Mouse (Mus musculus) lung, embryonic 15.5 days (tissue): Measurements from ENCODE around the gene Lzic. TPM values are rescaled to one million over a fixed set of nuclear protein-coding genes. Genes with fewer than 3 reads are reported as not detected.

ENCODE experiments used
- ATAC-seq: fragments of 200-750 bp; cut with Nextera tagmentation; 2 replicates; pipeline ENCODE4 v1.8.0; 2017; ENCODE audit warnings: moderate number of reproducible peaks, borderline replicate concordance; ENCODE audit not compliant: low FRiP score, low TSS enrichment; ENCODE audit errors: extremely low read depth
- H3K27ac ChIP-seq: fragments of 300-500 bp; sonication (generic); 2 replicates; pipeline ENCODE4 v1.5.1; 2015; ENCODE audit warnings: moderate library complexity, mild to moderate bottlenecking, inconsistent platforms
- H3K27me3 ChIP-seq: fragments of 300-500 bp; sonication (generic); 2 replicates; pipeline ENCODE4 v1.6.1; 2015; ENCODE audit warnings: inconsistent platforms
- H3K36me3 ChIP-seq: fragments of 300-500 bp; sonication (generic); 2 replicates; pipeline ENCODE4 v1.6.1; 2015; ENCODE audit warnings: inconsistent platforms
- H3K4me1 ChIP-seq: fragments of 300-500 bp; sonication (generic); 2 replicates; pipeline ENCODE4 v1.6.1; 2015; ENCODE audit warnings: inconsistent platforms
- H3K4me2 ChIP-seq: fragments of 300-500 bp; sonication (generic); 2 replicates; pipeline ENCODE4 v1.6.1; 2015; ENCODE audit warnings: inconsistent platforms, mild to moderate bottlenecking, moderate library complexity
- H3K4me3 ChIP-seq: fragments of 300-500 bp; sonication (generic); 2 replicates; pipeline ENCODE4 v1.5.1; 2015; ENCODE audit warnings: mild to moderate bottlenecking, inconsistent platforms
- H3K9ac ChIP-seq: fragments of 300-500 bp; sonication (generic); 2 replicates; pipeline ENCODE4 v1.6.1; 2015; ENCODE audit warnings: inconsistent platforms
- H3K9me3 ChIP-seq: fragments of 300-500 bp; sonication (generic); 2 replicates; pipeline ENCODE4 v1.6.1; 2016; ENCODE audit warnings: inconsistent platforms
- WGBS: fragments of 180-500 bp; shearing (Covaris S2); methylation state at CpG from one replicate; pipeline ENCODE4 v1.1.7; 2015; 5-methylcytosine and 5-hydroxymethylcytosine counted together
- microRNA-seq: library from miRNA; unstranded; fragments of <30 nt; microRNA quantifications from one replicate; pipeline ENCODE4, GENCODE M21; 2016
- polyA plus RNA-seq: library from polyadenylated mRNA; unstranded; fragments of >200 nt; fragmentation: Nextera tagmentation; extraction: Ambion mirVana; gene quantifications from 2 replicates; pipeline ENCODE4 v1.2.1, GENCODE M21; 2015

The Lzic gene
- polyA plus RNA-seq, 1 experiment from 2014 or later = 47.4 TPM

DNA sequence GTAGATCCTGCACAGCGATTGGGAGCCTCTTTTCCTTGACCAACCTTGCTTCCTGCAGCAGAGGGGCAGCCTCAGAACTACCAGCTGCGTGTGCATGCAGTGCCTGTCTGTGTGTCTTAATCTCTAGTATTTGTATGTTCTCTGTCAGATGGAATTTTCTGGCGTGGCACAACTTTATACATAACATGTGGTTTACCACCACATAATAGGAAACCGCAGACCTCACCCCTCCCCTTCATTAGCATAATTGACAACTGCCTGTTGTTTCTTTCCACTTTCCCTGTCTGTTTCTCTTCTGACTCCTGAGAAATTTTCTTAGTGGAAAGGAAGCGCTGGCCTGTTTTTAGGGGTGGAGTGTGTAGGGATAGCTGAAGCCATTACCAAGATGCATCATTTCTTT lies 56.9 kb downstream of the Lzic start:
- H3K27me3 ChIP-seq = no peaks in the 10 kb centered on the region
- H3K4me2 ChIP-seq = no peak overlapping the region
- ATAC-seq = no peak
- H3K36me3 ChIP-seq = peaks cover 15% of the 10 kb centered on the region
- H3K4me1 ChIP-seq = no peaks in the 10 kb centered on the region
- H3K9ac ChIP-seq = no peak overlapping the region
- no peak overlapping the region for H3K4me3 ChIP-seq
- no peaks in the 10 kb centered on the region for H3K9me3 ChIP-seq
- 58% methylated on average over 5 of the region's 5 CpGs for WGBS
- no peak overlapping the region for H3K27ac ChIP-seq

DNA sequence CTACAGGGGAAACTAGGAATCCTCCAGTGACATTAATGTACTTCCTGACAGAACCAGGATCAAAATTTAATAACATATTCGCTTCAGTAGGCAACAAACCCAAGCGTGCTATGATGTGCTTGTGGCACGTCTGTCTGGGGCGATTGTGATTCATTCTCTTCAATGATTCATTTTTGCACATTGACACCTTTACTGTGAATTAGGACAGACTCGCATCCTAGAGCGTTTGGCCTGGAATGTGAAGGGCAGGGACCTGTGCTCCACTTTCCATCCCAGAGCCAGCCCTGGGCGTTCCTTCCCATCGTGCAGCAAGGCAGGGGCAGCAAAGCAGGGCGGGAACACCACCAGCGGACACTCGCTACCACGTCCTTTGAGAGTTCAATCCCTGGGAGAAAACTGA lies 57.4 kb downstream of the Lzic start:
- Histone ChIP-seq H3K27me3 (no peaks in the 10 kb centered on the region), H3K9ac (no peak overlapping the region), H3K27ac (no peak overlapping the region), H3K9me3 (no peaks in the 10 kb centered on the region), H3K4me3 (no peak overlapping the region), H3K36me3 (peaks cover 15% of the 10 kb centered on the region), H3K4me1 (no peaks in the 10 kb centered on the region), H3K4me2 (no peak overlapping the region)
- 77% methylated on average over 12 of the region's 12 CpGs for WGBS
- no peak for ATAC-seq

DNA sequence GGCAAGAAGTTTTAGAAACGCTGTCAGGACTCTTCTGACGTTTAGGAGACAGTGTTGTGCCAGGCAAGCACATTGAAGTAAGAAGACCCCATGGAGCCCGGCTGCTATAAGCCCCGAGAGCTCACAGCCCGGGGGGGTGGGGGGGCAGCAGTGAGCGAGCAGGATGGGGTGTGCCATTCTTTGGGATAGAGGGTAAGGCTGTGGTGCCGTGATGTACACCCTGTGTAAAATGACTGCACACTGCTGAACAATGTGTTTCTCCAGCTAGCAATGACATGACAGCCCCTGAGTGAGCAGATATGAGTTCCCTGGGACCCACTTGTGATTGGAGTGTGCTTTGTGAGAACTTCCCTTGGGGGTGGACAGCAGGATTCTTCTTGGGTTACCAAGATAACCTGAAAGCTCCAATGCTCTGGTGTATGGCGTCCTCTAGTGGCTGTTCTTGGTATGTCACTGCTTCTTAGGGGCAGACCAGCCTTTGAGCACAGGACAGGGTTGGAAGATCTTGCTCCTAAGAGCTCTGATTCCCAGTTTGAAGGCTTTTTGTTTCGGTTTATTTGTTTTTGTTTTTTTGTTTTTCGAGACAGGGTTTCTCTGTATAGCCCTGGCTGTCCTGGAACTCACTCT lies 58.0 kb downstream of the Lzic start:
- Histone ChIP-seq H3K9me3 (no peaks in the 10 kb centered on the region), H3K4me2 (no peak overlapping the region), H3K27me3 (no peaks in the 10 kb centered on the region), H3K4me3 (no peak overlapping the region), H3K36me3 (peaks cover 15% of the 10 kb centered on the region), H3K27ac (no peak overlapping the region), H3K9ac (no peak overlapping the region), H3K4me1 (no peaks in the 10 kb centered on the region)
- no peak for ATAC-seq
- WGBS = 49% methylated on average over 10 of the region's 10 CpGs

DNA sequence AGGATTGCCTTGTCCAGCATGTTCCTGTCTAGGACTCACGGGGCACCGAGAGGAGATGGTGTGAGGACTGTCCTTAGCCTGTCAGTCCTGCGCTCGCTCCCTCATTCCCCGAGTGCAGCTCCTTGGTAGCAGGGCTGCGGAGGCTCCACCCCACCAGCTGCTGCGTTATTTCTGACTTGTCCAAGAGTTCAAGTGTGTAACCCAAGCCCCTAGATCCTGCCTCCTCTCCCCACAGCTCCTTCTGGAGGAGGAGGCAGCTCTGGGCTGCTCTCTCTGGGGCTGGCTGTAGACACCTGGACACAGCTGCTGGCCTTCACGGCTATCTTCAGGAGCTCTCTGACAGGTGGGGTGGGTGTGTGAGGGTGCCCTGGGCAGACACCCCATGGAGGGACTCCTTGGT lies 59.9 kb downstream of the Lzic start:
- WGBS = 74% methylated on average over 8 of the region's 8 CpGs
- ATAC-seq = no peak

More for the DNA sequence above, 59.9 kb downstream of the Lzic start:
- Histone ChIP-seq H3K4me2 (no peak overlapping the region), H3K4me1 (no peaks in the 10 kb centered on the region), H3K27me3 (no peaks in the 10 kb centered on the region), H3K9me3 (no peaks in the 10 kb centered on the region), H3K27ac (no peak overlapping the region), H3K4me3 (no peak overlapping the region), H3K36me3 (peaks cover 15% of the 10 kb centered on the region), H3K9ac (no peak overlapping the region)

Small RNAs within 50 kb of the gene (microRNA-seq; reads per million reads assigned to microRNA genes)
- gene Mir5616 = 1.3 reads per million

Other genes with a start within 250 kb of the Lzic start
- 34.4 and 36.5 TPM in 2 replicates for gene Kif1b, start 177.5 kb upstream of the Lzic start, polyA plus RNA-seq
- gene Ube4b, start 58.5 kb upstream of the Lzic start, polyA plus RNA-seq = 34.9 and 38.4 TPM in 2 replicates
- gene Rbp7, start 30.3 kb upstream of the Lzic start, polyA plus RNA-seq = 2.7 and 3.6 TPM in 2 replicates
- 0.34 and 0.55 TPM in 2 replicates for gene Tmem274, start 7.9 kb upstream of the Lzic start, polyA plus RNA-seq
- gene Nmnat1, start within 50 bp of the Lzic start, polyA plus RNA-seq = 10.9 and 11.2 TPM in 2 replicates
- 57.9 and 61.0 TPM in 2 replicates for gene Ctnnbip1, start 33.0 kb downstream of the Lzic start, polyA plus RNA-seq
- 51.1 and 56.2 TPM in 2 replicates for gene Clstn1, start 101.2 kb downstream of the Lzic start, polyA plus RNA-seq
- gene Pik3cd, start 217.3 kb downstream of the Lzic start, polyA plus RNA-seq = 4.5 and 7.8 TPM in 2 replicates